Mouse (Mus musculus) E14TG2a.4 (cell line): ENCODE results near the gene Gpsm1.

ENCODE experiments used
- CTCF ChIP-seq: conservative IDR thresholded peaks from 2 replicates; pipeline ENCODE4 v1.5.1; 2014; ENCODE audit warnings: low read length
- NANOG ChIP-seq: IDR thresholded peaks from 2 replicates; pipeline ENCODE4 v1.6.1; 2014; ENCODE audit warnings: borderline replicate concordance, low read length, mixed read lengths

- TF ChIP-seq NANOG (no peak), CTCF (no peak)
Observed at GRCm38 (mm10) chr2:26268216-26268615, 47.1 kb upstream of the Gpsm1 start.
